Mouse (Mus musculus): ENCODE results near the gene Heatr6. TPM values are rescaled to one million over a fixed set of nuclear protein-coding genes. Genes with fewer than 3 reads are reported as not detected.

Heatr6 gene
- polyA plus RNA-seq, 1 experiment from 2014 or later: 29.7 TPM

GRCm38 (mm10) chr11:83728757-83729432 lies 24.6 kb upstream of the Heatr6 start:
- Histone ChIP-seq H3K9ac (ENCODE audit: low read length) (no peak overlapping the region), H3K4me3 (ENCODE audit: low read depth, low read length) (no peak overlapping the region), H3K9me3 (ENCODE audit: control insufficient read depth, low read length) (no peaks in the 10 kb centered on the region), H3K4me1 (ENCODE audit: control insufficient read depth, insufficient read depth, low read length) (no peaks in the 10 kb centered on the region), H3K27ac (ENCODE audit: low read depth, low read length) (no peak overlapping the region), H3K27me3 (ENCODE audit: control insufficient read depth, insufficient read depth, low read length) (no peaks in the 10 kb centered on the region), H3K4me2 (ENCODE audit: low read depth) (no peak overlapping the region), H3K36me3 (ENCODE audit: control insufficient read depth, insufficient read depth, low read length) (no peaks in the 10 kb centered on the region)
- 67% methylated on average over 3 of the region's 3 CpGs for WGBS
- ATAC-seq (ENCODE audit: insufficient read depth, low FRiP score, low TSS enrichment): no peak
- DNase-seq (ENCODE audit: low spot score): no peak

DNA sequence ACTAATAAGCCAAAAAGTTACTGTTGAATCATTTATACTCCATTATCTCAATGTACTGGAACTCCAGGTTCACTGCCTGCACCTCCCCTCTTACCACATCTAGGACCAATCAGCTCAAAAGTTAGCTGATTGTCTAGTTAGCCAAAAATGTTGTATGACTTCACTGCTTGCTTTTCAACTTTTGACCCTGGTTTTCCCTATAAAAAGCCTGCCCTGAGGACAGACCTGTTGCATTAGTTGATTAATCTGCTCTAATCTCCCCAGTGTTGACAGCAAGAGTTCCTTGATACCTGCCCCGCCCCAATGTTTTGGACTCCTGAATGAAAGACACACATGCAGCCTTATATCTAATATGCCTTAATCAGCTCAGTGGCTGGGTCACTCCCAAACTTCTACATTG lies 22.4 kb upstream of the Heatr6 start:
- Histone ChIP-seq H3K9me3 (ENCODE audit: control insufficient read depth, low read length) (no peaks in the 10 kb centered on the region), H3K27ac (ENCODE audit: low read depth, low read length) (no peak overlapping the region), H3K4me3 (ENCODE audit: low read depth, low read length) (no peak overlapping the region), H3K9ac (ENCODE audit: low read length) (no peak overlapping the region), H3K4me1 (ENCODE audit: control insufficient read depth, insufficient read depth, low read length) (no peaks in the 10 kb centered on the region), H3K4me2 (ENCODE audit: low read depth) (no peak overlapping the region), H3K27me3 (ENCODE audit: control insufficient read depth, insufficient read depth, low read length) (no peaks in the 10 kb centered on the region), H3K36me3 (ENCODE audit: control insufficient read depth, insufficient read depth, low read length) (no peaks in the 10 kb centered on the region)
- no peak for ATAC-seq (ENCODE audit: insufficient read depth, low FRiP score, low TSS enrichment)
- DNase-seq (ENCODE audit: low spot score): no peak
- WGBS: 86% methylated on average over 1 of the region's 1 CpGs

DNA sequence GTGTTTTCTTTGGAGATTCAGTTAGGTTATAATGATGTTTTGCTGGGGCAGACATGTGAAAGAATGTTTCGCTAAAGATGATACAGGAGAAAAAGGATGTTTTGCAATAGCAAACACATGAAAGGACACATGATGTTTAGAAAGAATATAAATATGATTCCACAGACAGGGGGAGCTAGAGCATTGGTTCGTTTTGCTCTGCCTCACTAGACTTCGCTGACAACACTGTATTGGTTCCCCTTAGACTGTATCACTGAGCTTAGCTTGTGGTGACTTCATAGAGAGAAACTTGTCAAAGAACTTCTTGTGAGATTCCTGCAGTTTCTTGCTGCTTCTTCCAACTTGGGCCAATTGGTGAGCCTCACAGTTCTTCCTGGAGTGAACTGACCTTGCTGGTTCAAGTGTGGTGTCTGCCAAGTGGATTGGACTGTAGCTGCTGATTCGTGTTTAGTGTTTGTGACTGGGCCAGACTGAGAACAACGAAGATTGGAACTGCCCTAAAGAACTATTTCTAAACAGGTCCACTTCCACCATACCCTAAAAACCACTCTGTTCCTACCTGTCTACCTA lies 20.3 kb upstream of the Heatr6 start:
- DNase-seq (ENCODE audit: low spot score): no peak
- H3K27ac ChIP-seq (ENCODE audit: low read depth, low read length): no peak overlapping the region
- no peaks in the 10 kb centered on the region for H3K27me3 ChIP-seq (ENCODE audit: control insufficient read depth, insufficient read depth, low read length)
- H3K9ac ChIP-seq (ENCODE audit: low read length): no peak overlapping the region
- no peak for ATAC-seq (ENCODE audit: insufficient read depth, low FRiP score, low TSS enrichment)
- 83% methylated on average over 5 of the region's 5 CpGs for WGBS
- H3K36me3 ChIP-seq (ENCODE audit: control insufficient read depth, insufficient read depth, low read length): no peaks in the 10 kb centered on the region
- no peak overlapping the region for H3K4me3 ChIP-seq (ENCODE audit: low read depth, low read length)
- H3K4me1 ChIP-seq (ENCODE audit: control insufficient read depth, insufficient read depth, low read length): no peaks in the 10 kb centered on the region
- H3K4me2 ChIP-seq (ENCODE audit: low read depth): no peak overlapping the region
- no peaks in the 10 kb centered on the region for H3K9me3 ChIP-seq (ENCODE audit: control insufficient read depth, low read length)

- Histone ChIP-seq H3K9me3 (ENCODE audit: control insufficient read depth, low read length) (no peaks in the 10 kb centered on the region), H3K36me3 (ENCODE audit: control insufficient read depth, insufficient read depth, low read length) (no peaks in the 10 kb centered on the region), H3K27me3 (ENCODE audit: control insufficient read depth, insufficient read depth, low read length) (no peaks in the 10 kb centered on the region), H3K4me2 (ENCODE audit: low read depth) (no peak overlapping the region), H3K4me3 (ENCODE audit: low read depth, low read length) (no peak overlapping the region), H3K9ac (ENCODE audit: low read length) (no peak overlapping the region), H3K4me1 (ENCODE audit: control insufficient read depth, insufficient read depth, low read length) (no peaks in the 10 kb centered on the region), H3K27ac (ENCODE audit: low read depth, low read length) (no peak overlapping the region)
- DNase-seq (ENCODE audit: low spot score) (no peak), ATAC-seq (ENCODE audit: insufficient read depth, low FRiP score, low TSS enrichment) (no peak)
- 90% methylated on average over 1 of the region's 1 CpGs for WGBS
Measured at GRCm38 (mm10) chr11:83734215-83734614, 19.3 kb upstream of the Heatr6 start.

DNA sequence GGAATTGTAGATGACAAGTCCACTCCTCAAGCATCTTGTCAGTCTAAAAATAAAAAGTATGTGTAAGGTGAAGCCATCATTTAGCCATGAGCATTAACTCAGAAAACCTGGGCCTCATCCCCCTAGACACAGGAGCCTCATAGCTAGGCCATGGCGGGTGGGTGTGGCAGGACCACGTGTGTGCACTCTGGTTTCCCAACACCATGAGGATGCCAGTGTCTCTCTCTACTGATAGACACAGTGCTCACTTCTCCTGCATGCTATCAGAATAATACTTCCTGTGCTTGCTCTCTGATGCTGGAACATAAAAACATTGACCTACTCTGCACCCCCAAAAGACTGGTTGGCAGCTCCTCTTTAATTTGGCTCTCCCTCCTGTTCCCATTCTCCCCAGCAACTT lies 17.6 kb upstream of the Heatr6 start:
- H3K4me3 ChIP-seq (ENCODE audit: low read depth, low read length): no peak overlapping the region
- no peak for DNase-seq (ENCODE audit: low spot score)
- H3K27ac ChIP-seq (ENCODE audit: low read depth, low read length): no peak overlapping the region
- H3K27me3 ChIP-seq (ENCODE audit: control insufficient read depth, insufficient read depth, low read length): no peaks in the 10 kb centered on the region
- no peak for ATAC-seq (ENCODE audit: insufficient read depth, low FRiP score, low TSS enrichment)
- H3K4me2 ChIP-seq (ENCODE audit: low read depth): no peak overlapping the region
- no peak overlapping the region for H3K9ac ChIP-seq (ENCODE audit: low read length)
- H3K36me3 ChIP-seq (ENCODE audit: control insufficient read depth, insufficient read depth, low read length): no peaks in the 10 kb centered on the region
- no peaks in the 10 kb centered on the region for H3K4me1 ChIP-seq (ENCODE audit: control insufficient read depth, insufficient read depth, low read length)
- WGBS: 67% methylated on average over 2 of the region's 2 CpGs
- no peaks in the 10 kb centered on the region for H3K9me3 ChIP-seq (ENCODE audit: control insufficient read depth, low read length)

DNA sequence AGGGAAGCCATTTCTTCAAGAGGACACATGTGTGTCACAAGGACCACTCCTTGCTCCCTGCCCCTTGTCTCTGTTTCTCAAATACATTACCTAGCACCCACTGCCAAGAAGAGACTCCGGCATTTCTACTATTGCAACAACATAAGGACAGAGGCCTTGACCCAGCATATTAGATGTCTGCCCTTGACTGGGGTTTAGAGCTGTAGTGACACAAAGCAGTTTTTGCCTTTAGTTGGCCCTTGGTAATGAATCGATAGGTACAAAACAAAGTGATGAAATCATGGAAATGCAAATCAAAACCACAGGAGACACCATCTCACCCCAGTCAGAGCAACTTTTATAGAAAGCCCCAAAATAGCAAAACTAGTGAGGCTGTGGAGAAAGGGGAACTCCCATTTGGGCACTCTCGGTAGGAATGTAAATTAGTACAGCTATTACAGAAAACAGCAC lies 16.4 kb upstream of the Heatr6 start:
- Histone ChIP-seq H3K9me3 (ENCODE audit: control insufficient read depth, low read length) (no peaks in the 10 kb centered on the region), H3K27ac (ENCODE audit: low read depth, low read length) (no peak overlapping the region), H3K27me3 (ENCODE audit: control insufficient read depth, insufficient read depth, low read length) (no peaks in the 10 kb centered on the region), H3K4me1 (ENCODE audit: control insufficient read depth, insufficient read depth, low read length) (no peaks in the 10 kb centered on the region), H3K9ac (ENCODE audit: low read length) (no peak overlapping the region), H3K4me3 (ENCODE audit: low read depth, low read length) (no peak overlapping the region), H3K36me3 (ENCODE audit: control insufficient read depth, insufficient read depth, low read length) (no peaks in the 10 kb centered on the region), H3K4me2 (ENCODE audit: low read depth) (no peak overlapping the region)
- WGBS: 85% methylated on average over 3 of the region's 3 CpGs
- DNase-seq (ENCODE audit: low spot score): no peak
- no peak for ATAC-seq (ENCODE audit: insufficient read depth, low FRiP score, low TSS enrichment)

DNA sequence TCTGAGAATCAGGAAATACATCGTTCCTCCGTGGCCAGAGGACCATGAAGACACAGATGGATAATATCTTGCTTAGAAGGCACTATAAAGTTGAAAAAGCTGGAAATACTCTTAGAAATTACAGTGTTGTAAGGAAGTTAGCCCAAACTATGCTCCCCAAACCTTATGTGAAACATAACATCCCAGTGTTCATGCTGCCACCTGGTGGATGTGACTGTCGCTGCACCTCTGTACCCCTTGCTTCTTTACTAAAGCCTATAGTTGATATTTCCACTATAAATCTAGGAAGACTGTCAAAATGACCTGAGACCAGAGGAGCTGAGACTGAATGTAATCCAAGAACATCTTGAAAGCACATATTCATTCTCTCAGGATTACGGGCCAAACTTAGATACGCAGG lies 14.3 kb upstream of the Heatr6 start:
- no peak overlapping the region for H3K4me2 ChIP-seq (ENCODE audit: low read depth)
- WGBS: 24% methylated on average over 5 of the region's 5 CpGs
- no peak overlapping the region for H3K4me3 ChIP-seq (ENCODE audit: low read depth, low read length)
- ATAC-seq (ENCODE audit: insufficient read depth, low FRiP score, low TSS enrichment): no peak
- H3K9ac ChIP-seq (ENCODE audit: low read length): no peak overlapping the region
- no peaks in the 10 kb centered on the region for H3K4me1 ChIP-seq (ENCODE audit: control insufficient read depth, insufficient read depth, low read length)
- peak; percentile 77 for DNase-seq (ENCODE audit: low spot score)
- no peaks in the 10 kb centered on the region for H3K36me3 ChIP-seq (ENCODE audit: control insufficient read depth, insufficient read depth, low read length)
- no peaks in the 10 kb centered on the region for H3K9me3 ChIP-seq (ENCODE audit: control insufficient read depth, low read length)
- no peak overlapping the region for H3K27ac ChIP-seq (ENCODE audit: low read depth, low read length)
- no peaks in the 10 kb centered on the region for H3K27me3 ChIP-seq (ENCODE audit: control insufficient read depth, insufficient read depth, low read length)

DNA sequence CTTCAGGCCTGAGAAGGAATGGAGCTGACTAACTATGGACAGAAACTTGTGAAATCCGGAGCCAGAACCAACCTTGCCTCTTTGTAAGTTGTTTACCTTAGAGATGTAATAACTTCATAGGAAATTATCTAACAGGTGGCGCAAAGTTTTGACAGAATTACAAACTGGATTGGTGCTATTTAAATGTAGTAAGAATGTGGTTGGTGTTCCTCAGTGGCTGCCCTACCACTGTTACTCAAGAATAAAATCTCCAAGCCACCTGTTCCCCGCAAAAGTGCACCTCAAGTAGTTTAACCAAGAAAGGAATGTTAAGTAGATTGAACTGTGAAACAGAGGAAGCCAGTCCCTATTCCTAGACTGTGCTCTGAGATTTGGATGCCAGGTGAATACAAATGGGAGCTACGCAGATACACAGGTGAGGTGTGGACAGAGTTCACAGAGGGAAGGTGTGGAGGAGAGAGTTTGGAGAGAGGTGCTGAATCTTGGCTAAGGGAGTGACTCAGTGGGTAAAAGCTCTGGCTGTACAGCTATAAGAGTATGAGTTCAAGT lies 13.0 kb upstream of the Heatr6 start:
- DNase-seq (ENCODE audit: low spot score) (no peak), ATAC-seq (ENCODE audit: insufficient read depth, low FRiP score, low TSS enrichment) (no peak)
- Histone ChIP-seq H3K9ac (ENCODE audit: low read length) (no peak overlapping the region), H3K4me1 (ENCODE audit: control insufficient read depth, insufficient read depth, low read length) (no peaks in the 10 kb centered on the region), H3K27me3 (ENCODE audit: control insufficient read depth, insufficient read depth, low read length) (no peaks in the 10 kb centered on the region), H3K4me3 (ENCODE audit: low read depth, low read length) (no peak overlapping the region), H3K27ac (ENCODE audit: low read depth, low read length) (no peak overlapping the region), H3K9me3 (ENCODE audit: control insufficient read depth, low read length) (no peaks in the 10 kb centered on the region), H3K4me2 (ENCODE audit: low read depth) (no peak overlapping the region), H3K36me3 (ENCODE audit: control insufficient read depth, insufficient read depth, low read length) (no peaks in the 10 kb centered on the region)
- 87% methylated on average over 4 of the region's 4 CpGs for WGBS

DNA sequence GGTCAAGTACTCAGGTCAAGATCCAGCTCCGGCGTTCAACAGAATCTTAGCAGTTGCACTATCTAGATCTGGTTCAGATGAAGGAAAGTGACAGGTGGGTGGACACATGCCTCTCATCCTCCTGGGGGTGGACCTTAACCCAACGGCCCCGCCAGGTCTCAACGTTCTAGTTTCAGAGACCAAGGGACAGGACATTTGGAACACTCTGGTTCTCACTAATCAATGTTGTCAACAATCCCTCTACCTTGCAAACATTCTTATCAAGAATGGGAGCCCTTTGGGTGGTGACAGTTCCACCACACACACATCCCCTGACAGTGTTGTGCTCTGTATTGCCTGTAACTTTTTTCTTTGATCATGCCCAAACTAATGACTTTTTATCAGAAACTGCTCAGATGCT lies 11.7 kb upstream of the Heatr6 start:
- WGBS: 84% methylated on average over 5 of the region's 5 CpGs
- no peaks in the 10 kb centered on the region for H3K36me3 ChIP-seq (ENCODE audit: control insufficient read depth, insufficient read depth, low read length)
- no peak overlapping the region for H3K4me3 ChIP-seq (ENCODE audit: low read depth, low read length)
- DNase-seq (ENCODE audit: low spot score): no peak
- ATAC-seq (ENCODE audit: insufficient read depth, low FRiP score, low TSS enrichment): no peak
- H3K4me1 ChIP-seq (ENCODE audit: control insufficient read depth, insufficient read depth, low read length): no peaks in the 10 kb centered on the region
- no peak overlapping the region for H3K27ac ChIP-seq (ENCODE audit: low read depth, low read length)
- H3K4me2 ChIP-seq (ENCODE audit: low read depth): no peak overlapping the region
- H3K9ac ChIP-seq (ENCODE audit: low read length): no peak overlapping the region
- H3K27me3 ChIP-seq (ENCODE audit: control insufficient read depth, insufficient read depth, low read length): no peaks in the 10 kb centered on the region
- H3K9me3 ChIP-seq (ENCODE audit: control insufficient read depth, low read length): no peaks in the 10 kb centered on the region

Measured in neural tube, embryonic 11.5 days (tissue).